Comparison of ENCODE assay signal across 17 mouse cellular contexts in the genomic region with DNA sequence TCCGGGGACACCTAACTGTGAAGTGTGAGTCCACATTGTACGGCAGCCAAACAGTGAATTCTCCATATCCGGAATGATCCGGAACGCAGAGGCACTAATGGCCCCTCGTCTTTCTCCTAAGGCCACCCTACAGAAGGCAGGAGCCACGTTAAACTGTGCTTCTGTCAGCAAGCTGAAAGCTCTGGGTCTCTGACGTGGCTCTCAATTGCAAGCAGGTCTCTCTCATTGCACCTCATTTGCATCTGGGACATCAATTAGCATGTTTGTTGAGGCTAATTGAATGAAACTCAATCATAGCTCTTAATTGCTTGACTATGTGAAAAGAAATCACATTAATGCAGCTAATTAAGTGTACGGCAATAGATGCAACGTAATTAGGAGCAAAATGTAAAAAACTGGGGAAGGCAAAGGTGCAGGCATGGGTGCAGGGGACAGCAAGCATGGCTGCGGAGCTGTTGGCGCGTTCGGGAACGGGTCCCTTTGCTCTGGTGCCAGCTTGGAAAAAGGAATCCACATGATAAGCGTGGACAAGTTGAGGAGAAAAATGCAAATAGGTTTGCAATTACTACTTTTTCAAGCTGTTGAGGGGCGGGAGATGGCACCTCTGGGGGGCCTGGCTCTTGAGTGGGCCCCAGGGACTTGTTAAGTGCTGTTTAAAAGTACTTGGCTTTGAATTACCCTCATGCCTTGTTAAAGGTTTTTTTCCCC.
A peak's percentile ranks its signal among the peaks of the same experiment; 100 is the strongest.
DNase-seq lines count a peak whose midpoint lies in the region; ATAC-seq and TF ChIP-seq lines count a peak whose summit lies in the region.
"Had no signal": no experiment of that assay in that cellular context is flagged by ENCODE, and none has a peak within 500 bp of the region (broad histone marks: within the 10 kb centered on the region; RNA-seq: fewer than 3 reads in every experiment).

No protein-coding gene starts in this region.

- H3K79me2 ChIP-seq in myocyte (ENCODE audit: control insufficient read depth, insufficient read depth), result no peaks in the 10 kb centered on the region

- ATAC-seq in lung, embryonic 14.5 days (ENCODE audit: insufficient read depth), result no peak
- peak; percentile 93 for ATAC-seq in forebrain, embryonic 13.5 days
- peak; percentile 51 for ATAC-seq in hindbrain, embryonic 16.5 days
- ATAC-seq: inflammation-experienced regulatory T-cells, adult 6 months; liver, embryonic 12.5 days had no signal

- H3K27ac ChIP-seq in lung, embryonic 14.5 days (ENCODE audit: low read depth), result no peak overlapping the region
- H3K27ac ChIP-seq in forebrain, embryonic 13.5 days, result peak overlapping the region; percentile 58
- H3K27ac ChIP-seq in hindbrain, embryonic 16.5 days (ENCODE audit: low read depth, low read length), result 0 out of 2 replicates have a peak overlapping the region, but pooled peaks have one; percentile 16
- H3K27ac ChIP-seq: embryonic facial prominence, embryonic 12.5 days; liver, embryonic 12.5 days had no signal

- H3ac ChIP-seq in myocyte (ENCODE audit: control insufficient read depth, insufficient read length), result no peak overlapping the region

- no peak overlapping the region for H3K9ac ChIP-seq in lung, embryonic 14.5 days
- no peak overlapping the region for H3K9ac ChIP-seq in forebrain, embryonic 13.5 days
- no peak overlapping the region for H3K9ac ChIP-seq in hindbrain, embryonic 16.5 days (ENCODE audit: low read depth, low read length)
- H3K9ac ChIP-seq: embryonic facial prominence, embryonic 12.5 days; liver, embryonic 12.5 days had no signal

- no peaks in the 10 kb centered on the region for H3K27me3 ChIP-seq in lung, embryonic 14.5 days (ENCODE audit: insufficient read depth, low read length)
- H3K27me3 ChIP-seq in forebrain, embryonic 13.5 days, result peaks cover 79% of the 10 kb centered on the region
- no peaks in the 10 kb centered on the region for H3K27me3 ChIP-seq in hindbrain, embryonic 16.5 days (replicated peaks; ENCODE audit: control insufficient read depth, insufficient read depth, low read length)
- H3K27me3 ChIP-seq in myocyte (ENCODE audit: control insufficient read depth, insufficient read depth, insufficient read length), result no peaks in the 10 kb centered on the region
- H3K27me3 ChIP-seq: embryonic facial prominence, embryonic 12.5 days; liver, embryonic 12.5 days had no signal

- 47% methylated on average over 17 of the region's 17 CpGs for WGBS in lung, embryonic 14.5 days
- 10% methylated on average over 17 of the region's 17 CpGs for WGBS in forebrain, embryonic 13.5 days
- 34% methylated on average over 17 of the region's 17 CpGs for WGBS in hindbrain, embryonic 16.5 days

- H3K9me3 ChIP-seq in lung, embryonic 14.5 days (ENCODE audit: low read depth, low read length), result no peaks in the 10 kb centered on the region
- no peaks in the 10 kb centered on the region for H3K9me3 ChIP-seq in forebrain, embryonic 13.5 days (replicated peaks)
- H3K9me3 ChIP-seq in hindbrain, embryonic 16.5 days (ENCODE audit: control insufficient read depth, low read length), result no peaks in the 10 kb centered on the region
- H3K9me3 ChIP-seq: embryonic facial prominence, embryonic 12.5 days; liver, embryonic 12.5 days had no signal

- no peak for TF ChIP-seq POLR2A in myocyte (IDR thresholded peaks at IDR 0.05; ENCODE audit: insufficient read length, low read depth)

- no peak overlapping the region for H3K4me3 ChIP-seq in lung, embryonic 14.5 days (ENCODE audit: low read depth, low read length)
- no peak overlapping the region for H3K4me3 ChIP-seq in forebrain, embryonic 13.5 days
- H3K4me3 ChIP-seq in hindbrain, embryonic 16.5 days (ENCODE audit: low read length), result no peak overlapping the region
- no peak overlapping the region for H3K4me3 ChIP-seq in myocyte
- H3K4me3 ChIP-seq: embryonic facial prominence, embryonic 12.5 days; liver, embryonic 12.5 days had no signal

- no peaks in the 10 kb centered on the region for H3K4me1 ChIP-seq in lung, embryonic 14.5 days (ENCODE audit: insufficient read depth)
- peaks cover 30% of the 10 kb centered on the region for H3K4me1 ChIP-seq in forebrain, embryonic 13.5 days
- H3K4me1 ChIP-seq in hindbrain, embryonic 16.5 days (ENCODE audit: control insufficient read depth, insufficient read depth, low read depth, low read length), result peaks cover 17% of the 10 kb centered on the region
- H3K4me1 ChIP-seq: liver, embryonic 12.5 days had no signal

- no peak for TF ChIP-seq CTCF in lung, embryonic 14.5 days (IDR thresholded peaks at IDR 0.05; ENCODE audit: low read depth)

- H3K4me2 ChIP-seq in lung, embryonic 14.5 days, result no peak overlapping the region
- peak overlapping the region; percentile 25 for H3K4me2 ChIP-seq in forebrain, embryonic 13.5 days
- H3K4me2 ChIP-seq in hindbrain, embryonic 16.5 days (ENCODE audit: low read length), result no peak overlapping the region
- no peak overlapping the region for H3K4me2 ChIP-seq in myocyte (ENCODE audit: low read depth)
- H3K4me2 ChIP-seq: embryonic facial prominence, embryonic 12.5 days; liver, embryonic 12.5 days had no signal

- peaks cover 6% of the 10 kb centered on the region; the same call in 1 of the 2 replicates for H3K36me3 ChIP-seq in lung, embryonic 14.5 days (ENCODE audit: insufficient read depth)
- peaks cover 8% of the 10 kb centered on the region; the same call in 1 of the 2 replicates for H3K36me3 ChIP-seq in forebrain, embryonic 13.5 days (ENCODE audit: poor library complexity, severe bottlenecking)
- H3K36me3 ChIP-seq in hindbrain, embryonic 16.5 days (ENCODE audit: control insufficient read depth, insufficient read depth, low read length), result peaks cover 5% of the 10 kb centered on the region
- H3K36me3 ChIP-seq in myocyte (ENCODE audit: control insufficient read depth, insufficient read depth), result peaks cover 14% of the 10 kb centered on the region
- H3K36me3 ChIP-seq: embryonic facial prominence, embryonic 12.5 days had no signal

- DNase-seq in lung, embryonic 14.5 days, result peak; percentile 63
- no peak for DNase-seq in lung, postnatal 36 days
- DNase-seq in ovary, postnatal 36 days (ENCODE audit: low spot score), result no peak
- DNase-seq in right cerebral cortex, postnatal 36 days (ENCODE audit: low spot score in 2 of 2), result no peak
- DNase-seq: adrenal gland, postnatal 10 days; B cell, adult 2 months; cerebellum, adult 2 months; kidney, adult 8-10 months; kidney, postnatal 25 days; spleen, adult 18-20 months; thymus, adult 2 months had no signal

TF ChIP-seq in myocyte, 11 proteins besides CTCF, POLR2A, EP300 and RAD21:
- TF ChIP-seq POLR2AphosphoS2 (IDR thresholded peaks at IDR 0.05; ENCODE audit: insufficient read length, low read depth) (peak; percentile 25), SRF (IDR thresholded peaks at IDR 0.05; ENCODE audit: control insufficient read depth, insufficient read length, low read depth) (no peak)
